Mouse (Mus musculus) lung, postnatal 0 days (tissue): ENCODE results near the gene Fli1. TPM values are rescaled to one million over a fixed set of nuclear protein-coding genes. Genes with fewer than 3 reads are reported as not detected.

Source experiments
- ATAC-seq: fragments of 200-750 bp; cut with Nextera tagmentation; 2 replicates; pipeline ENCODE4 v1.8.0; 2017; ENCODE audit warnings: moderate library complexity
- DNase-seq: peaks from one replicate; pipeline ENCODE4 v3.0.0-alpha.2; 2016; ENCODE audit warnings: low spot score
- H3K27ac ChIP-seq: fragments of 300-500 bp; sonication (generic); 2 replicates; pipeline ENCODE4 v1.5.1; 2014; ENCODE audit warnings: antibody characterized with exemption, mild to moderate bottlenecking, low read length, mixed read lengths
- H3K27me3 ChIP-seq: fragments of 300-500 bp; sonication (generic); replicated peaks from 2 replicates; pipeline ENCODE4 v1.6.1; 2014; ENCODE audit warnings: low read length, mixed read lengths; ENCODE audit not compliant: insufficient read depth
- H3K36me3 ChIP-seq: fragments of 300-500 bp; sonication (generic); 2 replicates; pipeline ENCODE4 v1.6.1; 2014; ENCODE audit warnings: low read length, mixed read lengths; ENCODE audit not compliant: insufficient read depth
- H3K4me1 ChIP-seq: fragments of 300-500 bp; sonication (generic); 2 replicates; pipeline ENCODE4 v1.6.1; 2014; ENCODE audit warnings: antibody characterized with exemption, low read depth, low read length, mixed read lengths; ENCODE audit not compliant: insufficient read depth
- H3K4me2 ChIP-seq: fragments of 300-500 bp; sonication (generic); replicated peaks from 2 replicates; pipeline ENCODE4 v1.6.1; 2014; ENCODE audit warnings: low read depth, mild to moderate bottlenecking, low read length, moderate library complexity, mixed read lengths
- H3K4me3 ChIP-seq: fragments of 300-500 bp; sonication (generic); 2 replicates; pipeline ENCODE4 v1.5.1; 2014; ENCODE audit warnings: low read depth, low read length
- H3K9ac ChIP-seq: fragments of 300-500 bp; sonication (generic); replicated peaks from 2 replicates; pipeline ENCODE4 v1.6.1; 2014; ENCODE audit warnings: low read depth, mild to moderate bottlenecking
- H3K9me3 ChIP-seq: fragments of 300-500 bp; sonication (generic); 2 replicates; pipeline ENCODE4 v1.6.1; 2016; ENCODE audit warnings: low read length, mixed read lengths
- CTCF ChIP-seq: IDR thresholded peaks from 2 replicates; pipeline ENCODE4 v1.5.1; 2016; ENCODE audit warnings: antibody characterized with exemption, mild to moderate bottlenecking
- EP300 ChIP-seq: IDR thresholded peaks from 2 replicates; pipeline ENCODE4 v1.6.1; 2016; ENCODE audit warnings: antibody characterized with exemption, mild to moderate bottlenecking, control low read depth
- WGBS: fragments of 180-500 bp; shearing (Covaris S2); extraction: QIAGEN DNeasy Blood & Tissue Kit; methylation state at CpG from one replicate; pipeline ENCODE4 v1.1.7; 2014; 5-methylcytosine and 5-hydroxymethylcytosine counted together
- polyA plus RNA-seq: library from polyadenylated mRNA; unstranded; fragments of >200 nt; fragmentation: Nextera tagmentation; extraction: Ambion mirVana; gene quantifications from 2 replicates; pipeline ENCODE4 v1.2.1, GENCODE M21; 2015

Fli1 gene
- polyA plus RNA-seq, 1 experiment from 2014 or later = 21.1 TPM

- Histone ChIP-seq H3K36me3 (0 out of 2 replicates have a peak, but pooled peaks cover 8% of the 10 kb centered on the region), H3K4me3 (no peak overlapping the region), H3K9ac (no peak overlapping the region), H3K27ac (no peak overlapping the region), H3K27me3 (no peaks in the 10 kb centered on the region), H3K4me2 (no peak overlapping the region), H3K9me3 (no peaks in the 10 kb centered on the region), H3K4me1 (no peaks in the 10 kb centered on the region)
- 66% methylated on average over 10 of the region's 10 CpGs for WGBS
- DNase-seq = peak; percentile 24
- no peak for TF ChIP-seq EP300
- no peak for TF ChIP-seq CTCF
- ATAC-seq = no peak
These were observed 67.9 kb downstream of the Fli1 start for GRCm38 (mm10) chr9:32474621-32475390.

GRCm38 (mm10) chr9:32472346-32472745, 70.3 kb downstream of the Fli1 start:
- H3K4me3 ChIP-seq = no peak overlapping the region
- 0 out of 2 replicates have a peak, but pooled peaks cover 8% of the 10 kb centered on the region for H3K36me3 ChIP-seq
- 65% methylated on average over 3 of the region's 3 CpGs for WGBS
- no peak for ATAC-seq
- no peaks in the 10 kb centered on the region for H3K27me3 ChIP-seq
- DNase-seq = no peak
- TF ChIP-seq EP300 (no peak), CTCF (no peak)
- H3K4me2 ChIP-seq = no peak overlapping the region
- no peaks in the 10 kb centered on the region for H3K9me3 ChIP-seq
- H3K9ac ChIP-seq = no peak overlapping the region
- H3K27ac ChIP-seq = no peak overlapping the region
- no peaks in the 10 kb centered on the region for H3K4me1 ChIP-seq

- no peak for ATAC-seq
These were observed 73.4 kb downstream of the Fli1 start for GRCm38 (mm10) chr9:32469123-32469751.

DNA sequence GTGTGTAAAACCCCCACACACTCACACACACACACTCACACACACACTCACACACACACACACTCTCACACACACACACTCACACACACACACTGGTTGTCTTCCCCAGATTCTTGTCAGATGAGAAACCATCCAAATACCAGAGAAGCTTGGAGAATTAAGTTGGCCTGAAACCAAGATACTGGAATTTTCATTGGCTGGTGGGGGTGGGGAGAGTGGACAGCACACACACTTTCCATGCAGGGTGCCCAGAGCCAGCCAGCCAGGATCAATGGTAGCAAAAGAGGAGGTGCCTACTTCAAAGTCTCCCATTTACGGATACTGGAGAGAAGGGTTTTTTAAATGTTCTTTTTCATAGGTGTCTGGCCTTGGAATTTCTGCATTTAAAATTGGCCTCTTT, 74.3 kb downstream of the Fli1 start:
- TF ChIP-seq CTCF (no peak), EP300 (no peak)
- H3K4me3 ChIP-seq = no peak overlapping the region
- H3K27ac ChIP-seq = no peak overlapping the region
- H3K36me3 ChIP-seq = no peaks in the 10 kb centered on the region
- no peaks in the 10 kb centered on the region for H3K9me3 ChIP-seq
- no peak overlapping the region for H3K9ac ChIP-seq
- peaks cover 5% of the 10 kb centered on the region; the same call in 1 of the 2 replicates for H3K4me1 ChIP-seq
- WGBS = 50% methylated on average over 1 of the region's 1 CpGs
- no peak for ATAC-seq
- no peak for DNase-seq
- H3K27me3 ChIP-seq = no peaks in the 10 kb centered on the region
- no peak overlapping the region for H3K4me2 ChIP-seq

More at GRCm38 (mm10) chr9:32469123-32469751, 73.4 kb downstream of the Fli1 start:
- TF ChIP-seq CTCF (no peak), EP300 (no peak)
- WGBS = 73% methylated on average over 8 of the region's 8 CpGs
- H3K4me1 ChIP-seq = peaks cover 5% of the 10 kb centered on the region; the same call in 1 of the 2 replicates
- H3K27ac ChIP-seq = no peak overlapping the region
- no peak overlapping the region for H3K4me3 ChIP-seq
- DNase-seq = no peak
- H3K4me2 ChIP-seq = no peak overlapping the region
- no peaks in the 10 kb centered on the region for H3K27me3 ChIP-seq
- H3K36me3 ChIP-seq = no peaks in the 10 kb centered on the region
- H3K9me3 ChIP-seq = no peaks in the 10 kb centered on the region
- H3K9ac ChIP-seq = no peak overlapping the region

- peak; percentile 40 for ATAC-seq
- H3K27ac ChIP-seq = no peak overlapping the region
- H3K4me1 ChIP-seq = peaks cover 5% of the 10 kb centered on the region; the same call in 1 of the 2 replicates
- no peak overlapping the region for H3K9ac ChIP-seq
- TF ChIP-seq EP300 (no peak), CTCF (no peak)
- WGBS = 74% methylated on average over 8 of the region's 8 CpGs
- H3K4me3 ChIP-seq = no peak overlapping the region
- no peak overlapping the region for H3K4me2 ChIP-seq
- no peaks in the 10 kb centered on the region for H3K9me3 ChIP-seq
- no peak for DNase-seq
- H3K36me3 ChIP-seq = no peaks in the 10 kb centered on the region
- no peaks in the 10 kb centered on the region for H3K27me3 ChIP-seq
These were observed 75.2 kb downstream of the Fli1 start for GRCm38 (mm10) chr9:32467443-32467842.

- Histone ChIP-seq H3K9me3 (no peaks in the 10 kb centered on the region), H3K4me3 (no peak overlapping the region), H3K27ac (no peak overlapping the region), H3K4me2 (no peak overlapping the region), H3K27me3 (no peaks in the 10 kb centered on the region), H3K36me3 (no peaks in the 10 kb centered on the region), H3K4me1 (peaks cover 5% of the 10 kb centered on the region; the same call in 1 of the 2 replicates), H3K9ac (no peak overlapping the region)
- ATAC-seq (peak; percentile 43), DNase-seq (no peak)
- 38% methylated on average over 8 of the region's 8 CpGs for WGBS
- no peak for TF ChIP-seq CTCF
- no peak for TF ChIP-seq EP300
These were observed 75.8 kb downstream of the Fli1 start for GRCm38 (mm10) chr9:32466861-32467260.
